Mouse (Mus musculus) monocyte, adult 59 days (primary cell): ENCODE results near the gene Gm2115. TPM values are rescaled to one million over a fixed set of nuclear protein-coding genes. Genes with fewer than 3 reads are reported as not detected.

Experiments
- total RNA-seq, 2 experiments: library from RNA; stranded (reverse); gene quantifications; one replicate each; pipeline ENCODE4 v1.2.4; 2023

Gm2115 gene
- not detected for total RNA-seq

GRCm38 (mm10) chr7:84528796-84529533 lies at the start of gene Gm2115:
Gene Gm2115, plus strand, starts transcription at chr7:84528954.

DNA sequence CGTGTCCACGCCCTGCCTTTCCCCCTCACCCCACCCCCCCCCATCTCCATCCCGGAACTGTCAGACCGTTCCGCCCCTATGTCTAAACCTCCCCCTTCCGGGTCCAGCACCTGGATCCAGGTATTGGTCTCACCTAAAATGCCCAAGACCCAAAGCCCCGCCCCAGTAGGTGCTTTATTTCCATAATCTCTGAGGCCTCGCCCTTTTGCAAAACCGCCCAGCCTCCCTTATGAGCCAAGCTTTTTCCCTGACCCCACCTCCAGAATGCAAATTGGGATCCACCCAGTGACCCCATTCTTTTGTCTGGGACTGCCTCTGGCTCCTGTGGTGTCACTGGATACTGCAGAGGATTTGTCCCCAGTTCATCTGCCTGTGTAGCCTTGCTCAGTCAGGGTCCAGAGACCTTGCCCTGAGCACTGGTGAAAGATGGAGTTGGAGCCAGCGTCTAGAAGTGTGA lies 77.6 kb downstream of the Gm2115 start, which contains the start of gene Fah:
TSS of gene Fah (minus strand) at position 430 of the 457 bp plus-strand sequence.

Other genes starting within 250 kb of the Gm2115 start
- gene Arnt2, start 118.8 kb upstream of the Gm2115 start, total RNA-seq, result 1 to 10 TPM in 1 of 2 experiments, under 1 TPM in 1; 0.21 to 1.3 TPM
- 1 to 10 TPM; 1.3 to 2.9 TPM for gene Fah, start 77.8 kb downstream of the Gm2115 start, total RNA-seq
- gene Zfand6, start 161.0 kb downstream of the Gm2115 start, total RNA-seq, result 100 to 1,000 TPM in 1 of 2 experiments, 10 to 100 TPM in 1; 98.9 to 115 TPM